Mouse (Mus musculus): ENCODE measurements around the gene Abhd4.

Abhd4 gene

GRCm38 (mm10) chr14:54223315-54224063 is 30.5 kb upstream of the Abhd4 start:
- DNase-seq (ENCODE audit: low read depth): peak; percentile 73

- peak; percentile 64 for DNase-seq (ENCODE audit: low read depth)
Observed at GRCm38 (mm10) chr14:54224064-54224417, 29.9 kb upstream of the Abhd4 start.

GRCm38 (mm10) chr14:54224484-54225467 is 29.2 kb upstream of the Abhd4 start:
- peak; percentile 84 for DNase-seq (ENCODE audit: low read depth)

DNA sequence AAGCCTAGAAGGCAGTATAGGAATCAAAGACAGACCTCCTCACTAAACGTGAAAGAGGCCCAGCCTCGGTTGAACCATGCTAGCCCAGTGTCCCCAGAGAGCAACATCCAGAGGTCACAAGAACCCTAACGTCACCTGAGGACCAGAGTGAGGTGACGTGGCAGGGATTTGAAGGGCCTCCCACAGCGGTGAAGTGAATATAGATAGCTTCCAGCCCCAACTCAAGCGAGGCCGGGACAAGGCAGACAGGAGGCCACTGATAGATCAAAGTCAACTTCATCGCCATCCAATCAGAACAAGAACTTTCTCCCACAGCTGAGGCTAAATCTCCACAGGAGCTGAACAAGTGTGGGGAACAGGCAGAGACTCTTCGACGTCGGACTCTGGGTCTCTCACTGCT is 28.3 kb upstream of the Abhd4 start:
- DNase-seq (ENCODE audit: low read depth): peak; percentile 84

- DNase-seq (ENCODE audit: low read depth): peak; percentile 99
Observed at GRCm38 (mm10) chr14:54226911-54227811, 26.8 kb upstream of the Abhd4 start.

GRCm38 (mm10) chr14:54227911-54228451 is 26.0 kb upstream of the Abhd4 start:
- peak; percentile 95 for DNase-seq (ENCODE audit: low read depth)

DNA sequence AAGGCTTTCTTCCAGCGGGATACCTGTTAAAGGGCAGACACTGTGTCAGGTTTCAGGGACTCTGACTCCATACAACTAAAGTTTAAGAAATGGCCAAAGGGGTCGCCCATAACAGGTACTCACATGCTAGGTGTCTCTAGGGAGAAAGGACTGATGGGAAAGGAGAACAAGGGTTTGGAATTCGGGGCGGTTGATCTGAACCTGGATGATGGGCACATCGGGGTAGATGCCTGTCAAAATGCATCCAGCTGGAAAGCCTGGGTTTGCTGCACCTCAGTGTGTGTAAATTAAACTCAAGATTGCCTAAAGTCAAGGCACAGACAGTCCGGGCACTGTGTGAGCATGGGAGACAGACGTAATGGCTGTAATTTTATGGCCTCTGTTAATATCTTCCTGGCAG is 25.5 kb upstream of the Abhd4 start:
- DNase-seq (ENCODE audit: low read depth): no peak

- DNase-seq (ENCODE audit: low read depth): peak; percentile 49
Observed at GRCm38 (mm10) chr14:54228933-54229713, 24.9 kb upstream of the Abhd4 start.

GRCm38 (mm10) chr14:54229849-54230248 is 24.1 kb upstream of the Abhd4 start:
- DNase-seq (ENCODE audit: low read depth): peak; percentile 37

DNA sequence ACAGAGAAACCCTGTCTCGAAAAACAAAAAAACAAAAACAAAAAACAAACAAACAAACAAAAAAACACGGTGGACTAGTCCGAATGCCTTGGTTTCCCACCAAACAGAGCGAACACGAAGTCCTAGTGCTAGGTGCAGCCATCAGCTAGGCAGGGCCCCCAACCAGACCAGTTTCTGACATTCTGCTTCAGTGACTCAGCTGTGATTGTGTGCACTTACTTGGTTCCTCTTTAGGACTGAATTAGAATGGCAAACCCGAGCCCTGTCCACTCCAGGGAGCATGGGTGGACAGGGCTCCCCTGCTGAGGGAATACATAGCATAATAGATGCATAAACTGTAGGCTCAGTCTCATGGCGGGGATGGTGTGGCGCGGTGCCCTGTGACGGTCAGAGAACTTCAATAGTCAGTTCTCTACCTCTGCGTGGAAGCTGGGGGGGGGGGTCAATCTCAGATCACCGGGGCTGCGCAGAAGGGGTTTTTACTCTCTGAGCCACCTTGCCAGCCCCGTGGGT is 23.3 kb upstream of the Abhd4 start:
- DNase-seq (ENCODE audit: low read depth): no peak

DNA sequence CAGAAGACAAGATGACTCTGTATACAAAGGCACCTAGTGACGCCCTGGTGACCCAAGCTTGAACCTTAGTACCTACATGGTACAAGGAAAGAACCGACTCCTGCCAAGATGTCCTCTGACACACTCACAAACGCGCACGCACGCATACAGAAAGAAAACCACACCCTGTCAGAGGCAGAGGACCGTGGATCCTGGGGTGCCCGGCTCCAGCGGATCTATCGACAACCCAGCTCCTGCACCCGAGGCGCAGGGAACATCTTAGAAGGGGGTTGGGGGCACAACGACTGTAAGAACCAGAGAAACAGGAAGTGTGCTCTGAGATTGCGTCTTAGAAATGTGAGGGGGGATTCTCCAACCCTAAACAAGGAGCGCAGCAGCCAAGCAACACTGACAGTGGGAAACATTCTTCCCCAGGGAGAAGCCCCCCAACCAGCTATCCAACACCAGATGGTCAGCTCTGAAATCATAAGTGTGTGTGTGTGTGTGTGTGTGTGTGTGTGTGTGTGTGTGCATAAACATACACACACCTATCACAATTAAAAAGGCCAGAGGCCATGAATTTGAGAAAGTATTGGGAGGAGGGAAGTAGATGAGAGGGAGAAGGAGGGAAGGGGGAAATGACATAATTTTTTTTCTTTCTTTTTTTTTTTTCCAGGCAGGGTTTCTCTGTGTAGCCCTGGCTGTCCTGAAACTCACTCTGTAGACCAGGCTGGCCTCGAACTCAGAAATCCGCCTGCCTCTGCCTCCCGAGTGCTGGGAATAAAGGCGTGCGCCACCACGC is 22.6 kb upstream of the Abhd4 start:
- peak; percentile 88 for DNase-seq (ENCODE audit: low read depth)

GRCm38 (mm10) chr14:54232143-54232542 is 21.8 kb upstream of the Abhd4 start:
- peak; percentile 50 for DNase-seq (ENCODE audit: low read depth)

DNA sequence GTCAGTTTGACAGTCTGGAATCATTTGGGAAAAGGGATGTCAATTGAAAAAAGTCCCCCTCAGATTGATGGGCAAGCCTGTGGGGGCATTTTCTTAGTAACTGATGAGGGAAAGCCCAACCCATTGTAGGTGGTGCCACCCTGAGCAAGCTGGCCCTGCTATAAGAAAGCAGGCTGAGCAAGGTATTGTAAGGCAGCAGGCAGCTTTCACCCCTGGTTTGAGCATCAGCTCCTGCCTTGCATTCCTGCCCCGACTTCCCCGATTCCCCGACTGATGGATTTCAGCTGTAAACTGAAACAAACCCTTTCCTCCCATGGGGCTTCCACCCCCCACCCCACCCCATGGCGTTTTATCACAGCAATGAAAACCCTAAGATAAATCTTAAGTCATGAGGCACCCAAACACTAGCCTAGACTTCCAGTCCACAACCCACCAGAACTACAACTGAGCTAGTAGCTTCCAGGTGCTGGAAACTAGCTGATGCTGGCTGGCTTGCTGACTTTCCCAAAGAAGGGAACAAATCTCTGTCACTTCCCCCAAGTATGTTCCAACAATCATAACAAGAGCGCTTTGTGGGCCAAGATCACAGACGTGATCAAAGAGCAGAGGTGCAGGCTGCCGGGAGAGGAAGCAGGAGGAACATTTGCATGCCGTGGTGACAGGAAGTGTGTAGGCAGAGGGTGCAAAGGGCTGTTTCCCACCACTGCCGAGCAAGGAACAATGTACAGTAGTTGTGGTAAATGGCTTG is 21.0 kb upstream of the Abhd4 start:
- DNase-seq (ENCODE audit: low read depth): peak; percentile 93

- DNase-seq (ENCODE audit: low read depth): no peak
Observed at GRCm38 (mm10) chr14:54233559-54234143, 20.3 kb upstream of the Abhd4 start.

- DNase-seq (ENCODE audit: low read depth): peak; percentile 64
Observed at GRCm38 (mm10) chr14:54234231-54235040, 19.6 kb upstream of the Abhd4 start.

DNA sequence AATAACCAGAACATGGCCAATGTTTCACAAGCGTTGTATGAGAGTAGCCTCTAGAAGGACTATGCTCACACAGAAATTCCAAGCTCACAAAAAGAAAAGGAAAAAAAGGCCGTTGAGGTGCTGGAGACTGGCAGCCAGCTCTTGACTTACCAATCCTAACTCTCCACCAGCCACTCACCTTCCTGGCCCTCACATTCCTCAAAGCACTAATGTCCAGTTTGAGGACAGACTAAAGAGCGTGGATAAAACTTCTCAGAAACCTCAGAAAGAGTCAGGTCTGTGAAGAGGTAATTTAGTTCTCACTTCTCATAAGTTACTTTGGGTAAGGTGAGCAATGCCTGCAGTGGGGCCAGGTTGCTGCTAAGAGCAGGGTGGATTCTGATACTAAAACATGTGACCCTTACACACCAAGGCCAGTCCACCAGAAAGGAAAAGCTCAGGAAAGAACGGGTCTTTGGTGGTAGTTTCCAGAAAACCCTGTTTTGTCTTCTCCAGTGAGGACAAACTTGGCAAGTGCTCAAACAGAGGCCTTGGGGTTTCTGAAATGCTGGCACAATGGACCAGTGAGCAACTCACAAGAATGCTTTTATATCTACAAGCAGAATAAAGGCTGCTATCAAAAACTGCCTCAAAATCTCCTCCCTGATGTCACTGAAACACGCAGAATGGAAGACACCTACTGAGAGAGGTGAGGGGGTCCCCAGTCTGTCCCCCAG is 18.0 kb upstream of the Abhd4 start:
- DNase-seq (ENCODE audit: low read depth): no peak

DNA sequence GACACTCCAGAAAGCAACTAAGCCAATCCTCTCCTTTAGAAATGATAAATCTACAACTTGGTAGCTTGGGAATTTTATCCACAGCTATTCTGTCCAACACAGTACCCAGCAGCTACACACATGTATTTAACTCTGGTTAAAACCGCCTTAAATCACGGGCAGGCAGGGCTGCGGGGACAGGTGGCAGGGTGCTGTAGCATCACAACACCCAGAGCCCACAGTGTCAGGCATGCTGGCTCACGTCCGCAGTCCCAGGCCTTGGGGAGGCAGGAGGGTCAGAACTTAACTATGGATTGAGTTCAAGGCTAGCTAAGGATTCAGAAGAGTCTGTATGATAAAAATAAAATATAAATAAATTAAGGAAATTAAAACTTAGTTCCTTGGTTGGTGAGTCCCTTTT is 17.1 kb upstream of the Abhd4 start:
- no peak for DNase-seq (ENCODE audit: low read depth)

All from naive thymus-derived CD4-positive, alpha-beta T cell, adult 2 months (primary cell).